Mouse (Mus musculus): ENCODE data around the gene H2al2a.

Gene H2al2a

DNA sequence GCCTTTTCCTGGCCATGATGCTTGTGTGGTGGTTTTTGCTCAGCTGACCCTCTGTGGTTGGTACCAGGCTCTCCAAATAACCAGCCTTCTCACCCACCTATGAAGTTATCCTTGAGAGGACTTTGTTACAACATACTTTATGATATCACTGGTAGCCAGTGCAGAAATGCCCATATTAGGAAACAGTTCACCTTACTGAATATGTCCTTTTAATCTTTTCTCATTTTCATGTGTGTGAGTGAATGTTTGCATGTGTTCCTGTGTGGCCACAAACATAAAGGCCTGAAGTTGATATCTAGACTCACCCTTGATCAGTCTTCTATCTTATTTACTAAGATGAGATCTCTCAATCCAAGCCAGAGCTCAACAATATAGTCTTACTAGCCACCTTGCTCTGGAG, at the start of gene H2al2a:
H2al2a (minus strand) TSS at position 101 of the 400 bp plus-strand sequence.
- DNase-seq (ENCODE audit: low spot score in 2 of 2): no peak

DNA sequence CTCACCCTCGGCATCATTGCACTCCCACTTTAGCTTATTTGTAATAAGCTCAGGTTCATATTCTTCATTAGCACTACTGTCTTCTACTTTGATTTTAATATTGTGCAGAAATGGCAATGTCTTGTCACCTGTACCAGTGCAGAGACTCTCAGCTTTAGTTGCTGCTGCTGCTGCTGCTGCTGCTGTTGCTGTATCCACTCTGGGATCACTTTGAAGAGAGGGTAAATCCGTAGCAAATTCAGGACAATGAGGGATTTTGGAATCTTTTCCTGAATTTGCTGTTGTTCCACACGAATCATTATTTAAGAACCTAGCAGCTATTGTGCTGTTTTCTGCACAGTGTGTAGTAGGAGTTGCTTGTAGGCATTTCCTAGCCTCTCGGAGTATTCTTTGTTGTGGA, 49.4 kb upstream of the H2al2a start:
- no peak for DNase-seq (ENCODE audit: low spot score in 2 of 2)

DNA sequence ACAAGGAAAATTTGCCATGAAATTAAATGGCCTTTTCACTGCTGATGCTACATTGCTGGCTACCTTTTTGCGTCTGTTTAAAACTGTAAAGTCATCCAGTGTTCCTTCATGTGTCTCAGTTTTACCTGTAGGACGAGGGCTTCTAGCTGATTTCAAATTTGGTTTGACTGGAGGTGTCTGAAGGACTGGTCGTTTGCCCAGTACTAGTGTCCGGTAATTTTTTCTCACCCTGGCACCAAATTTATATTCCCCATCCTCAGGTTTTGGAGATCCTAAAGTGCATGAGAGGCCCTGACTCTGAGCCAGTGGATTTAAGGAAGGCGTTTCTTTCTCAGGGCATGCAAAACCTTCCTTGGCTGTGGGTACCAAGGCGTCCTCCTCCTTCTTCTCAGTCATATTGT, 49.0 kb upstream of the H2al2a start:
- DNase-seq (ENCODE audit: low spot score in 2 of 2): no peak

DNA sequence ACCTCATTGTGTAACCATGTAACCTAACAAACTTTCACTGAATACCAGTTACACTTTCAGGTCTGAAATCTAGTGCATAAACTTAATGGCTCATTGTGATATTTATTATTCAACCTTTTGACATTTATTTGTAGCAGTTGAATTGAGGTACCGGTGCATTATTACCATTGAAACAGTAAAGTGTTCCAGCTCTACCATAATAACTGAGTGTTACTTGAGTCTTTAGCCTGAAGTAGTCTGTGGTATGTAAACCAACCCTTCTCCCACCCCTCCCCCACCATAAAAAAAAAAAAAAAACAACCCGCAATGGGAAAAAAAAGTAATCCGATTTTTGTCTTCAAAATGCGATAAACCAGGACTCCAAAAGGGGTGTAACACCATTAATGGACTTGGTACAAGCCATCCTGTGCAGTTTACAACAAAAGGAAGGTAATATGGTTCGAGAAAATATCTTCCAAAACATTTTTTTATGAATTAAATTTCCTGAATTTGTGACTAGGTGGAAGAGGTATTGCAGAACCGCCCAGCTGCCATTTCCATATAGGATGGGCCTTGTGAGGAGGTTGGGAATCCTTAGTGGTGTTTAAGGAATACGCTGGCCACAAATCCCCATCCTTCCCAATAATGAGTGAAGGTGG, 48.5 kb upstream of the H2al2a start:
- no peak for DNase-seq (ENCODE audit: low spot score in 2 of 2)

DNA sequence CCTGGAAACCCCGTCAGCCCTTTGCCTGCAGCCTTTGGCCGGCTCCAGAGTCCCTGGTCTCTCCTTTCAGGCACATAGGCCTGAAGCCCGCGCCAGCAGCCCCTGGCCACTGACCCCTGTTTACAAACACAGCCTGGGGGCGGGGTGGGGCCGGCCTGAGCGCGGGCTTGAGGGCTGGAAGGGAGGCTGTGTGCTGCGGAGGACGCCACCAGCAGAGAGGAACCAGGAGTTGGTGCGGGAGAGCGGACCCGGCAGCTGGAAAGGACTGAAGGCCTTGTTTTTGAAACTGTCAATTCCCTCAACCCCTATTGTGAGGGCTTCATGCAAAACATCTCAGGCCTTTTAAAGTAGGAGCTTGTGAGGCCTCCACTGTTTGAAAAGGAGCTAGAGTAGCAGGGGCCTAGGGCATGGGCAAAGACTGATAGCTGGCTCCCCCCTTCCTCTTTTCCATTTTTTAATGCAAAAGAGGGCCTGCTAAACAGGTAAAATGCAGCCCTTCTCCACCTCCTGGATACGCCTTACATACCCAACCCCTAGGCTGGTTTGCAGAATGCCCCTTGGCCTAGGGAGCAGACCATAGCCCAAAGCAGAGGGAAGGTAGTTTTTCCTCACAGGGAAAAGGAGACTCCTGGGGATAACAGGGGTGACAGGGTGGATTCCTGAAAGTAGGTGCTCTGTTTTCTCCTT, 44.6 kb upstream of the H2al2a start:
- no peak for DNase-seq (ENCODE audit: low spot score in 2 of 2)

DNA sequence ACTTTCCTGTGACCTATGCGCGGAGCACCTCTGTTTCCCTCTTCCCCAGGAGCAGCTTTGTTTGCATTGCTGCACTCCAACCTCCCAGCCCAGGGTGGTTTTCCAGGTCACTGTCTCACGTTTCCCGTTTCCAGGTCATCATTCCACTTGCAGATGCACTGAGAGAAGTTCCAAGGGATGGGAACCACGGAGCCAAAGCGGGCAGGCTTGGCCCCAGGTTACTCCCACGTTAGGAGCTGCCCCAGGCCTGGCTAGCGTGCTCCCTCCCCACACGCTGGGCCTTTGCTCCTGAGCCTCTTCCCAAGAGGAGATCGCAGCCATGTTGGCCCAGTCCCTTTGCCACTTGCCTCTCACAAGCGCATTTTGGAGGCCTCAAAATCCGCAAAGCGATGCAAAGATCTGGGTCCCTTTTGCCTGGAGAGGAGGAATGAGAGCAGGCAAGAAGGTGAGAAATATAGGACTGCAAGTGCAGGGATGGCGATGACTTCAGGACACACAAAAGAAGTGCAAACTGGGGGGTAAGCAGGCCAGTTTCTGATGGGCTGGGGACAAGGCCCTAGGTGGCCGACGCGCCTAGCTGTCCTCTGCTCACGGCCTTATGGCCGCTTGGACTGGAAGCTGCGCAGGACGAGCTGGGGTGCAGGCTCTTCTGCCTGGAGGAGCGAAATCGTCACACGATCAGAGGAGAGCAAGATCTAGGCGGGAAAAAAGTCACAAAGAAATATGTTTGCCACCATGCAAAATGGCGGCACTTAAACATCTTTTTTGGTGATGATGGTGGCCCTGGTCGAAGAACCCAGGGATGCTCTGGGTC, 43.8 kb upstream of the H2al2a start:
- no peak for DNase-seq (ENCODE audit: low spot score in 2 of 2)

DNA sequence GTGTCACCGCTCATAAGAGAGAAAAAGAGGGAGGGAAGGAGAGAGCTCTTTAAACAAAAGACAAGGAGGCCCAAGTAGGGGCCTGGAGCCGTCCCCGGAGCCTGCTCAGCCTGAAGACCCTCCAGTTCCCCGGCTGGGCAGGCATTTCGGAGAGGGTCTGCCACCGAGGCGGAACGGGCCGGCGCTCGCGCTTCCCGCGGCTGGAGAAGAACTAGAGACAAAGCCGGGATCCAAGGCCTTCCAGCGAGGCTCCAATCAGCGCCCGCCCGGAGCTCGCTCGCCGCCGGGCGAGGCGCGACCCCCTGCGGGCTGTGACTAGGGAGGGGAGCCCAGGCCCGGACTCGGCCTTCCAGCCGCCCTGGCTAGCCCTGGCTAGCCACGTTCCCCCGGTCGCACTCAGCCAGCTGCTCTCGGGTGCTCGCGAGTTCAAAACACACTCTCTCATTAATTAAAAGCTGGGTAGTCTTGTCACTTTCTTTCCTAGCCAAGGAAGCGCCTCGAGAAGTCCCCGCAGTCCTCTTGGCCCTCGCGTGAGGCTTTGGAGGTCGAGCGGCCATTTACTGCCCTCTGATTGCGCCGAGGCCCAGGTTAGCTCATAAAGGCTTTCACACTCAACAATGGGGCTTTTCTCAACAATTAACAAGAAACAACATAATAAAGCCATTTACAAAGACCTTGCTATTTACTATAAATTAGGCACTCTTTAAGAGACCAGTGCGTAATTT, 43.0 kb upstream of the H2al2a start:
- DNase-seq (ENCODE audit: low spot score in 2 of 2): no peak

DNA sequence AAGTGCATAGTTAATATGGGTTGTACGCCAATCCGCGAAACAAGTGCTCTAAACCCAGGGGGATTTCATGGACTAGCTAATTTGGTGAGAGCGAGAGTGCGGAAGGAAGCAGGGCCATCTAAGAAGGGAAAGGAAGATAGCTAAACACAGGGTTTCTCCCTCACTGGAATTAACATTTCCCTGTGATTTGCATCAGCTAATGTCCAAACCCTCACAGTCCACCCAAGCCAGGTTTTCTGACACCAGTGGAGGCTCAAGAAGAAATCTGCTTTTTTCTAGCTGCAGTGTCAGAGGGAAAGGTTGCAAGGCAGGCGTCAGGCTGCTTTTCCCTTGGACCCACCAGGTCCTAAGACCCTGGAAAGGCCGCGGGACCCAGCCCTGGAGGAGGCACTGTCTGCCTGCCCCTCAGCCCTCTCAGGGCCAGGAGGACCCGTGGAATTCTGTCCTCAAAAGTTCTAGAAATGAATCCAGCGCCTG, 42.2 kb upstream of the H2al2a start:
- no peak for DNase-seq (ENCODE audit: low spot score in 2 of 2)

DNA sequence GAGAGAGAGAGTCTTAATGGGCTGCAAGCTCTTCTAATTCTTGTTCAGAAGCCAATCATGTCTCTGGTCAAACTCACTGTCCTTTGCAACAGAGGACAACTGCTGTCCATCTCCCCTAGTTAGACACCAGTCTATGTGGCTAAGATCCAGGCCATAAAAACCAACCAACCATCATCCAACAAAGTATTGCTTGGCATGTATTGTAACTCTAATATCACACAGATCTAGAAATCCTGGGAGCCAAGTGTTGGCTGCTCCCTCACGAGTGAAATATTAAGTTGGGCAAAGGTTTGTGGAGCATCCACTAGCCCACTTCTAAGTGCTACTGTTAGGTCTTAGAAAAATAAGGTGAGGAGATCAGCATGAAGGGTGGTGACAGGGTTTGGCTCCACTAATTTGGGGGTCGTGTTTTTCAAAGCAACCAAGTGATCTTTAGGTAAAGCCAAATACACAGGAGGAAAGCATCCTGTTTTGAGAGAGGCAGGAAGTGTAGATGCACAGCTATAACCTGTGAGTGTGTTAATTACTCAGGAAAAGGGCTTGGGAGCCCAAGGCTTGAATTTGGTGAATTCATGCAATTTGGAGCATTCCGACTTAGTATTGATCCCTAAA, 41.5 kb upstream of the H2al2a start:
- DNase-seq (ENCODE audit: low spot score in 2 of 2): no peak

DNA sequence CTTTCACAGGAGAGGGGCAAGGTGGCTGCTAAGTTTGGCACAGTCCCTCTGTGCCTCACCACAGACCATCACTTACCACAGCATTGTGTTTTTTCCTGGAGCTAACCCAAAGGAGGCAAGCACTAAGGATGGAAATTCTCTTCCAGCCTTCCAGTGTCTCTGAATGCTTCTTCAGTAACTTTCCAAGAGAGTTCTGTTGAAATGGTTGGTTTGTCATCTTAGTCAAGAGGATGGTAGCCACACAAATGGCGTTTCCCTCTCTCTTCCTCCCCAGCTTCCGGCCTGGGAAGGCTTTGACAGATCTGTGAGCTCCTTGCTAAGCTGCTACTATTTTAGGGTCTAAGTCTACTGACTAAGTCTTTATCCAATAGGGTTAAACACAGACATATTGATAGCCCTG, 40.7 kb upstream of the H2al2a start, which contains the start of gene A930004D18Rik:
A930004D18Rik (minus strand) TSS at position 247 of the 400 bp plus-strand sequence.
- DNase-seq (ENCODE audit: low spot score in 2 of 2): no peak

DNA sequence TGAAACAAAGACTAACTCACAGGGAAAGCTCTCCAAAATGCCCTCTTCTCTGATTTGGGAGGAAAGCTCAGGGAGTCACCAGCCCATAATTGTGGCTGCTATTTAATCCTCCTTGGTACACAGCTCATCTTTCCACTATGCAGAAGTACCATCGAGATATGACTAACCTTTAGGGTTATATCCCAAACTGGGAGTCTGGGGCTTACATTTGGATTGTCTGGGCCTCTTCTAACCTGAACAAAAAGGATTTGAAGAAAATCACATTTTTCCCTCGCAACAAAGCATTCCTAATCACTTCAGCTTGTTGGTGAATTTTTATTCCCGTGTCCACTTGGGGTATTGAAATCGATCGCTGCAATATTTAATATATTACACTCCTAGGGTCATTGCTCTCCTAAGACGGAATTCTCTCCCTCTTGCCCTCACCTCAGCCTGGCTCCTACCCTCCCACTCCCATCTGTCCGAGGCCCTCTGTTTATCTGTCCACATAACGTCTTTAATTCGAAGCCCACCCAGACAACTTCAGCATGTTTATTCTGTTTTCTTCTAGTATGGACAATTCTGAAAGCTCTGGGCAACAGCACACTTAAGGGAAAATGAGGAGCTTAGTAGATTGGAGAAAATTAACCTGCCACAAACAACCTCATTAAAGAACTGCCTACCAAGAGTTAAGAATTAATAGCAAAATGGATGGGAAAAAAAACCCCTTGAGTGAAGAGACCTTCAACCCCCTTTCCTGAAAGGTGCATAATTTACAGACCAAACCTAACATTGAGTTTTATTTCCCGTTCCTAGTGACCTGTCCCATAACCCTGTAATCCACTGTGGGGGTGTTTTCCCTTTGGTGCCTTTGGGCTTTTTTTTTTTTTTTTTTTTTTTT, 37.9 kb upstream of the H2al2a start:
- DNase-seq (ENCODE audit: low spot score in 2 of 2): no peak

DNA sequence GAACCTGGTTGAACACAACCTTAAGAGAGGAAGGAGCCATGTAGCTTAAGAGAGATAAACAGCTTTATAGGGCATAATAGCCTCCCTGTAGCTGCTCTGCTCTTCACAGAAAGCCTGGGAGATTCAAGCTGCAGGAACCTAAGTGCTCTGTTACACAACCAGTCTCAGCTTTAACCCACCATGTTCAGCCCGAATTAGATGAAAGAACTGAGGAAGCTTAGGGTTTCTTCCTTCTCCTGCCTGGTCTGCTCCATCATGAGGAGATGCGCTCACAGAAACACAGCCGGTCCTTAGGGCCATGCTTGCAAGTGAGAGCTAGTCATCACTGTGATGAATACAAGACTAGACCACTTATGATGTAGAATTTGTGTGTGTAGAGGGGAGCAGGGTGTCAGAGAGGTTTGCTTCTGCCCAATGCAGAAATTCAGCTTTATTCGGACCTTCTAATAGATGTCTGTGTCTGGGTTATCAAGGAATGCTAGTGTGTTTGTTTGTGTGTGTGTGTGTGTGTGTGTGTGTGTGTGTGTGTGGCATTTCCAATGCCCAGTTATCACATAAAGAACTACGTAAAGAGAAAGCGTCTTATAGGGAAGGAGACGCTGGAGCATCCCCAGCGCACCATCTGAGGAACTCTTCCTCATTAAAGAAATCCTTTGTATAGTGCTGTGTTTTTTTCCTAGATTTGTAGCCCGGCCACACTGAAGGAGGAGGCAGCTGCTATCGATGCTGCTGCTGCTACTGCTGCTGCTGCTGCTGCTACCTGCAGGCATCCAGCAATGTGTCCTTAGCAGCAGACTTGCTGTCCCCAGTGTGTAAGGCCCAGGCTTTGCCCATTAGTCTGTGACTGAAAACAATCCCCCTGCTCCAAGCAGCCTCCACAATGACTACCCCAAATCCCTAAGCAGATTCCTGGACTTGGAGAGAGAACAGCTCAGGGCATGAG, 36.7 kb upstream of the H2al2a start:
- DNase-seq (ENCODE audit: low spot score in 2 of 2): no peak

DNA sequence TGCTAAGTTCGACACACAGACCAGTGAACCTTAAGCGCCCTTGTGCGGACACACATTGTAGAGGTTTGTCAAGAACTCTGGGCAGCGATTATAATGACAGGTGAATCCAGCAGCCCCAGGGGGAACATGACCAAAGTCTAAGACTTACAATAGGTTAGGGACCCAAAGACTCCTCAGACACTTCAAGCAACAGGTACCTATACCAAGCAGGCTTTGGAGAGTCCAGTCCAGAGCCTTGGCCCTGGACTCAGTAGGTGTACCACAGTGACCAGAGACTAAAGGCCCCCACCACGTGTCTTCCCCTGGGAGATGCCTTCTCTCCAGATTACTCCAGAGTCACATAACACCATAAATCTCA, 35.8 kb upstream of the H2al2a start:
- no peak for DNase-seq (ENCODE audit: low spot score in 2 of 2)

DNA sequence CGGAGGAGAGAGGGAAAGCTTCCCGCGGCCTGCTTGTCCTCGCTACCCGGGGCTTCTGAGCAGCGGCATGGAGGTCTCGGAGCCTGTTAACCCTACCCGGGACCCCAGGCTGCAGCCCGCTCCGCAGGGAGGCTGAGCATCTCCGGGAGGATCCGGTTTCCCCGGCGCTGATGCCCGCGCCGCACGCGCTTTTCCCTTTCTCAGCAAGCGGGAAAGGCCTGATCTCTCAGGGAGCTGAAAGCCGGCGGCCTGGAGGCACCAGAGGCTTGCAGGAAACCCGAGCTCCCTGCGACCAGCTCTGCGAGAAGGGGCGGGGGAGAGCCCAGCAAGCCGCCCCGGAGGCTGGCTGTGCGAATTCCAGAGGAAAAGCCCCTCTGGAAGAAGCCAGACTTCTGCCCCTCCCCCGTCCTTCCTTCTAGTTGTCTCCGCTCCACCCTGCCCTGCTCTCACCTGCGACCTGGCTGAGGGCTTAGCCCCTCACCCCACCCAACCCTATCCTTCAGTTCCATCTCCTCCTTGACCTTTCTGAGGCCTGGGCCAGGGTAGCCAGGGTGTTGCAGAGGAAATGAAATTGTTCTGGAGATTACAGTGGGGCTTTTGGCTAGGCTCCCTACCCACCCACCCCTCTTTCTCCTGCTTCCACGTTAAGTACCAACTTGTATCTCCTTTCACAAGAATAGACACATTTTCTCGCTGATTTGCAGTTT, 35.2 kb upstream of the H2al2a start:
- peak in 1 of 2 experiments; percentile 20 for DNase-seq (ENCODE audit: low spot score in 2 of 2)

DNA sequence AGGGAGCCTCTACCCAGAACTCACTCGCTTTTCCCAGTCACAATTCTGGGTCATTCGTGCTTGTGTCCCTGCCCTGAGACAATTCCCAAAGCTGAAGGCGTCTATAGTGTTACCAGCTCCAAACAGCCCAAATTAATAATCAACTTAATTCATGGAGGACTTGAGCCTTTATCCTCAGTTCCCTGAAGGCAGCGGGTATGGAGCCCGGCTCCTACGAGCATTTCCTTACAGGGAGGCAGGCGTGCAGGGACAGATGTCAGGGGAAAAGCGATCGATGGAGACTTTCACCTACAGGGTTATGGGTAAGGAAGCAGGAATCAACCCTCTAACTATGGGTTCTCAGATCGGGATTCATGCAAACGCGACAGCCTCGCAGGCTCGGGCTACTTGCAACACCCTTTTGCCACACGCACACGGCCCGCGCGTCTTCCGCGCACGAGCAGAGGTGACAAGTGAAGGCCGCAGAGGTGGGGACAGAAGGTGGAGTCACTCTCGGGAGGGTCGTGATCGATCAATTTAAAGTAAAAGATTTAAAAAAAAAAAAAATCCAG, 34.6 kb upstream of the H2al2a start:
- DNase-seq (ENCODE audit: low spot score in 2 of 2): no peak

DNA sequence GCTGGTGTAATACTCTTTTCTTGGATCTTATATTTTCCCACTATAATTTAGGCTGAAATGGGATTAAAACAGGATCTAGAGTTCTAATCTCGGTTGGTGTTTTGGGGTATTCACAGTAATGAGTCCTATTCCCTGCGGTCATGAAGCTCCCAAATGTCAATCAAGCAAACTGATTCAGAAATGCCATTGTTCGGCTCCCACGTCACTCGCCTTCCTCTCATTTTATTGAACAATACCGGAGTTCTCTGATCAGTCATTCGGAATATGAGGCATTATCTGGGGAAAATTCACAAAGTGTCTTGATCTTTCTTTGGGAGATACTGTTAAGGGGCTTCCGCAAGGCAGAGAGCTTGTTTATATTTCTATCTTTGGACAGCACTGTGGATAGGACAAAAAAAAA, 33.8 kb upstream of the H2al2a start:
- no peak for DNase-seq (ENCODE audit: low spot score in 2 of 2)

DNA sequence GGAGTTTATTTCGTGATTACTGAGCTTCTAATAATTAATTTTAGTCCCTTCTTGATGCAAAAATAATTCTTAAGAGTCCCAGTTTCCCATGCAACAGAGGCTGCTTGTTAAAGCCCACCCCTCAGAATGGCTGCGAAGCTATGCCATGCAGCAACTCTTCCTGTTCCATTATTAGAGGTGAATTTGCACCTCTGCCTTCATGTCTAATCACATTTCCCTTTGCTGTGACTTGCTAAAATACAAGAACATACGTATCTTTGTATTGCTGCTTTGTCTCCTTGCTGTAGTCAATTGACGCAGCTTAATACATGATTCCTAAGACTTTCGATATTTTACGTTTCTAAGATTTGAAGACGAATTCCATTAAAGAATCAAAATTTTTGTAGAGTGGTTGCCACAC, 32.9 kb upstream of the H2al2a start:
- DNase-seq (ENCODE audit: low spot score in 2 of 2): no peak
